Mouse (Mus musculus) CH12.LX (cell line): ENCODE measurements around the gene Dtnbp1.

Experiments
- CTCF ChIP-seq, 2 experiments: IDR thresholded peaks in 1 of 2; conservative IDR thresholded peaks in 1 of 2; 2 replicates each; pipeline ENCODE4 v1.5.1; 2011 to 2012; ENCODE audit warnings: low read depth in 2 of 2, low read length in 2 of 2, improper control_type of control experiment in 1 of 2, inconsistent platforms in 1 of 2, mild to moderate bottlenecking in 1 of 2, moderate library complexity in 1 of 2
- MAFK ChIP-seq: IDR thresholded peaks from 2 replicates; pipeline ENCODE4 v1.6.1; 2011; ENCODE audit warnings: low read length, improper control_type of control experiment; ENCODE audit not compliant: insufficient replicate concordance
- MAZ ChIP-seq: IDR thresholded peaks from 2 replicates; pipeline ENCODE4 v1.6.1; 2012; ENCODE audit warnings: low read depth, mild to moderate bottlenecking, inconsistent platforms, low read length, improper control_type of control experiment, moderate library complexity
- MXI1 ChIP-seq: IDR thresholded peaks from 2 replicates; pipeline ENCODE4 v1.6.1; 2011; ENCODE audit warnings: mild to moderate bottlenecking, low read depth, low read length, improper control_type of control experiment
- PAX5 ChIP-seq: IDR thresholded peaks from 2 replicates; pipeline ENCODE4 v1.6.1; 2012; ENCODE audit warnings: low read length, inconsistent platforms, mixed read lengths
- POLR2A ChIP-seq: IDR thresholded peaks from 2 replicates; pipeline ENCODE4 v1.6.1; 2011; ENCODE audit warnings: low read depth, mild to moderate bottlenecking, improper control_type of control experiment, low read length
- SMC3 ChIP-seq: IDR thresholded peaks from 2 replicates; pipeline ENCODE4 v1.6.1; 2011; ENCODE audit warnings: low read depth, low read length, improper control_type of control experiment
- TCF12 ChIP-seq: IDR thresholded peaks from 2 replicates; pipeline ENCODE4 v1.6.1; 2014; ENCODE audit warnings: low read depth, mild to moderate bottlenecking, inconsistent platforms, low read length, improper control_type of control experiment
- ZC3H11A ChIP-seq: IDR thresholded peaks from 2 replicates; pipeline ENCODE4 v1.6.1; 2012; ENCODE audit warnings: low read depth, mild to moderate bottlenecking, inconsistent platforms, low read length, improper control_type of control experiment

GRCm38 (mm10) chr13:44908790-44909189, 93.2 kb downstream of the Dtnbp1 start:
- TF ChIP-seq SMC3 (no peak), POLR2A (no peak), CTCF (conservative IDR thresholded peaks at IDR 0.05 in 1 of 2, IDR thresholded peaks at IDR 0.05 in 1 of 2; ENCODE audit: low read depth in 2 of 2, low read length in 2 of 2) (no peak), PAX5 (no peak), MAZ (no peak), TCF12 (no peak), ZC3H11A (no peak), MAFK (no peak), MXI1 (no peak)
